Mouse (Mus musculus) C2C12 (cell line): ENCODE results near the gene Rhbdd3.

Experiments
- CEBPB ChIP-seq: IDR thresholded peaks from one replicate; pipeline ENCODE4 v1.6.1; 2011; ENCODE audit warnings: low read depth, mild to moderate bottlenecking, control low read depth, moderate library complexity
- CTCF ChIP-seq: IDR thresholded peaks from one replicate; pipeline ENCODE4 v1.5.1; 2011; ENCODE audit not compliant: control insufficient read depth, insufficient read depth, insufficient read length
- MAX ChIP-seq: IDR thresholded peaks from one replicate; pipeline ENCODE4 v1.6.1; 2011; ENCODE audit warnings: mild to moderate bottlenecking, control low read depth
- USF1 ChIP-seq: IDR thresholded peaks from one replicate; pipeline ENCODE4 v1.6.1; 2011; ENCODE audit warnings: low read depth, mild to moderate bottlenecking, control low read depth, moderate library complexity

GRCm38 (mm10) chr11:5052200-5052854, 46.4 kb upstream of the Rhbdd3 start:
- TF ChIP-seq CTCF (no peak), USF1 (no peak), MAX (no peak), CEBPB (no peak)
